Mouse (Mus musculus): ENCODE data around the gene Eya2.

Gene Eya2

DNA sequence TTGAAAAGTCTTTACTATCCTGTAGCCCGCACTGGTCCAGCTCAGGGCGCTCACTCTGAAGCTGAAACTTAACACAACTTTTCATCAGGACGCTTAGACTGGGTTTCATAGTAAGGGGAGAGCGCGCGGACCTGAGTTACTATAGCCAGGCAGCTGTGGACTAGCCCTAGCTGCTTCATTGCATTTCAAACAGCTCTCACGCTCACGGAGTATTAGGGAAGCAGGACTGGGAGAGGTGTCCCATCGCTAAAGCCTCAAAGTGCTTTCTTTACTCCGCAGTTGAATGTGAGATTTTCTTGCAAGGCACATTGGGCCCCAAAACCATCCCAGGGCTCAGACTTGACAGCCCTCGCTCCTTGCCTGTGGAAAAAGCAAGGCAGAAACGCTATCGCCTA, 841 bp downstream of the Eya2 start:
- no peak for DNase-seq (ENCODE audit: low read depth)

DNA sequence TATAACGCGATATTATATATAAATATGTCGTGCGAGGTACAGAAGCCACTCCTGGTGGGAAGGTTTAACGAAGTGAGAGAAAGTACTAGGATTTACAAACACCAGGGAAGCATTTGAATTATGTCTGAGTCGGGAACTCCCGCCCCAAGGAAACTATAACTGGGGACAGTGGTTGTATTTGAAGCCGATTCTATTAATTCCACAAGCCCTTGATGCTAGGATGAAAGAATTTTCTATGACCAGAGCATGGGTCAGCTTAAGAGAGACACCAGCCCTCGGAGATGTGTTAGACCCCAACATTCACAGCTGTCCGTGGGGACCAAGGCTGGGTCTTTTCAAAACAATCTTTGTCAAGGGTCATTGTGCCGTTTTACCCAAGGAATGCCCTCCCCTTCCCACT, 1.3 kb downstream of the Eya2 start:
- DNase-seq (ENCODE audit: low read depth), result no peak

DNA sequence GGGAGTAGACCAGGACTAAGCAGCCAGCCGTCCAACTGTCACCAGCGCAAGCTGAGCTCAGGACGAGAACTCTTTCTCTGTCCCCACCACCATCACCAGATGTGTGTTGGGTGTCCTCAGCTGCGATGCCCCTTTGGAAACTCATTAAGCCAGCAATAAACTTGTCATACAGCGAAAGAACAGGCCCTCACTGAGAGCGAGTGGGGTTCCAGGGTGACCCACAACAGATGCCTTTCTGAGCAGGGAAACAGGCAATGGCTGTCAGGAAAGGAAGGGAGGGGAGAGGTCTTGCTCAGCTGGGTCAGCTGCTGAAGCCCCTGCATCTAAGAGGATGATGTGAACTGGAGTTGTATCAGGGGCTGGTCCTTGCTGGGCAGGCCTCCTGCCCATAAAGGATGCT, 2.7 kb downstream of the Eya2 start:
- no peak for DNase-seq (ENCODE audit: low read depth)

DNA sequence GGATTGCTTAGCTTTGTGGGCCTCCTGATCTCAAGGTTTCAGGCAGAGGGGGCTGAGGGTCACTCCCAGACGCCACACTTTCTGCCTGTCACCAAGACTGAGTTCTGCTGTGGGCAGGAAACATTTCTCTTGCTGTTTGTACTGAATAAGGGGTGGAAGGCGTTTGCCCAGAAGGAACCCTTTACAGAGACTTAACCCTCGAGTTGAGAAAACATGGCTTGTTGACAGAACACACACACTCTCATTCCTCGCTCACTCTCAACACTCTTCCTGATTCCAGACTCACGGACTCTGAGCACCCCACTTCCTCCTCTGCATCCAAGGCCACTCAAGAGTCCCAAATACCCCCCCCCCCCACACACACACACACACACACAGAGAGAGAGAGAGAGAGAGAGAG, 3.3 kb downstream of the Eya2 start:
- no peak for DNase-seq (ENCODE audit: low read depth)

DNA sequence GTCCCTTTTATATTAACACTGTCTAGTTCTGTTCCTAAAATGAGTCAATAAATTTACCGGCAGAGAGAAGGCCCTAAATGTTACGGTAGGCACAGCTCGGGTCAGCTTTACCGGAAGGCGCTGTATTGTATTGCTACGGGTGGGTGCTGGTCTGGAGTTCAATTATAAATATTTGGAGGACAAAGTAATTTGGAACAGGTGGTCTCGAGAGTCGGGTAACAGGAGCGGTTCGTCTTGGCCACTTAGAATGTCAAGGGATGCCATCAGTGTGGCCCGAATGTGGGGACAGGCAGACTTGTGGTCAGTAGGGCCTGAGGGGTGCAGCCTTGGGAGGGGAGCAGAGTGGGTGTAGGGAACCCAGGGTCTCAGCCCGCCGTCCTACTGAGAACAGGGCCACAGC, 4.7 kb downstream of the Eya2 start:
- no peak for DNase-seq (ENCODE audit: low read depth)

DNA sequence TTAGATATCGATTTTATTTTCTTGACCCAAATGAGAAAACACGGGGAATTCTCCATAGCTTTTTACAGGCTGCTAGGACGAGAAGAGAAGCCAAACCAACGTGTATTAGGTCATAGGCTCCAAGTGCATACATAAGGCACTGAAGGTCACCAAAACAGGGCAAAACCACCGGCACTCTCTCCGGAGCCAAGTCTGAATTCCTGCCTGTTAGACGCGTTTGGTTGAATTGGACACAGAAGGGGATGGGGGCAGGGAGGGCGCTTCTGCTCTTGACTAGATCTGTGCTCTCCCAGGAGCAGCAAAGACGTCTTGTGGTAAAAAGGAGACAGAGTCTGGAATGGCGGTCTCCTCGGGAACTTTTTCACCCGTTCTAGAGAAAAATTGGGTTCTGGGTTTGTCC, 6.1 kb downstream of the Eya2 start:
- DNase-seq (ENCODE audit: low read depth), result no peak

DNA sequence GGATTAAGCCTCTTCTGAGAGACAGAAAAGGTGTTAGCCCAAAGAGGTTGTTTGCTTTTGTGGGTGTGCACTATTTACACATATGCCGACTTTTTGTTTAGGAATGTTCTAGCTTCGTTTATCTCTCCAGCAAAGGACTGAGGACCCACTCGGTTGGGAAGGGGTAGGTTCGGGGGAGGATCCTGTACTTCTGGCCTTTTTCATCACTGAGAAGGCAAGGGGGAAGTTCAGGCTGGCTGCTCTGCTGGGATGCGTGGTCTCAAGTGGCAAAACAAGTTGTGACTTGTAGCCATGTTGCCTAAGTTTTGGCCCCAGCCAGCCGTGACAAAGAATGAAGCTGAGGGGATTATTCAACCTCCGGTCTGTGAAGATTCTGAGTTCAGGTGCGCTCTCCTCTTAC, 6.8 kb downstream of the Eya2 start:
- DNase-seq (ENCODE audit: low read depth), result no peak

DNA sequence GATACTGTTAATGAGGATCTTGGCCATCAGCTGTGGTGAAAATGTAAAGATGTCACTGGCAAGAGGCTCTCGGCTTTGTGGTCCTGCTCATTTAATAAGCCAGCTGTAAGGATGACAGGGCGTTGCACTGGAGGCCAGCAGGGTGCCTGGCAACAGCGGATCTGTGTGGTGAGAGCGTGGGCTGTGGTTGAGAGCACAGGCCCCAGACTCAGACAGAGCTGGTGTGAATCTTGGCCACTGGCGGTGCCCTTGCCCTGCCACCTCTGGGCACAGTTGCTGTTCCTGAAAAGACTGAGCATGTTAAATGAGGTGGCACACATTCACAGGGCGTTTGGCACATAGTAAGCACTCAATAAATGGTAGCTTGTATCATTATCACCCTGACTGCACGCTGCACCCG, 8.9 kb downstream of the Eya2 start:
- no peak for DNase-seq (ENCODE audit: low read depth)

DNA sequence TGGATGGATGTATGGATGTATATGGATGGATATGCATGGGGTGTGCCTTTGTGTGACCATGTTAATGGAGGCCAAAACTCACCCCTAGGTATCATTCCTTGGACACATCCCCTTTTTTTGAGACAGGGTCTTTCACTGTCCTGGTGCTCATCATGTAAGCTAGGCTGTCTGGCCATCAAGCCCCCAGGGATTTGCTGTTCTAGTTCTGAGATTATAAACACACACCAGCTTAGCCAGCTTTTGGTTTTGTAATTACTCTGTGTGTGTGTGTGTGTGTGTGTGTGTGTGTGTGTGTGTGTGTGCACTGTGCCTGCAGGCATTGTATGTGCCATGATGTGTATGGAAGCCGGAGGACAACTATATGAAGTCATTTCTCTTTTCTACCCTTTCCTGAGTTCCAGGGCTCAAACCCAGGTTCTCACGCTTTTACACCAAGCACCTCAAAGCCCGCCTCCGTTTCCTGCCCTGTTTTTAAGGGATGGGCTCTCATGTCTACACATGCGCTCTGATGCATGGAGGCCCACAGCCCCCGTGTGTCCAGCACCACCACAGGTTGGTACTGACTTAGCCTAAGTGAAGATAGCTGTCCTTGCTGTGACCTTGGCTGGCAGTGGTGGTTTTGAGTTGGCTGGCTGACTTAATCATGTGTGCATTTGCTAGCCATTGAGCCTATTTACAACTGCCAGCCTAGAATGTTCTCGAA, 16.9 kb downstream of the Eya2 start:
- DNase-seq (ENCODE audit: low read depth), result no peak

DNA sequence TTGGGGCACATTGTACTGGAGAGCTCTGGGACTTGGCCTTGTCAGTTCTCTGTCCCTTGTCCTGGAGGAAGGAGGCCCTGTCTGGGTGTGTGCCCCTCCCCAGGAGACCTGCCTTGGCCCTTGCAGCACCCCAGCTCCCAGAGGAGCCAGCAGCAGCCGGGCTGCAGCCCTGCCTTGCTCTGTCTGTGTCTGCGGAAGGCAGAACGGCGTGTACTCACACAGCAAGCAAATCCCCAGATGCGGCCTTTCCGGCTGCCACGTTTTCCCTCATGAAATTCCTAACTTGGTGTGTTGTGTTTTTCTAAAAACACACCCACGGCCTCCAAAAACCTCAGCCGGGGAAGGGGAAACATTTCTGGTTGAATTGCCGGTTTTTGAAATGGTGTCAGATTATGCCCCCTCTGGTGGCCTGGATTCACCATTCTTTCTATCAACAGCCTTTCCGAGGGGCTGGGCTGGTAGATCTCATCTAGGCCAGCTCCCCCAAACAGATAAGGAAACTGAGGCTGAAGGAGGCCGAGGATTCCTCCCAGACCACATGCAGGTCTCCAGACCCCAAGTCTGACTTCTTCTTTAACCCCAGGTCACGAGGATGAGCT, 19.0 kb downstream of the Eya2 start:
- no peak for DNase-seq (ENCODE audit: low read depth)

DNA sequence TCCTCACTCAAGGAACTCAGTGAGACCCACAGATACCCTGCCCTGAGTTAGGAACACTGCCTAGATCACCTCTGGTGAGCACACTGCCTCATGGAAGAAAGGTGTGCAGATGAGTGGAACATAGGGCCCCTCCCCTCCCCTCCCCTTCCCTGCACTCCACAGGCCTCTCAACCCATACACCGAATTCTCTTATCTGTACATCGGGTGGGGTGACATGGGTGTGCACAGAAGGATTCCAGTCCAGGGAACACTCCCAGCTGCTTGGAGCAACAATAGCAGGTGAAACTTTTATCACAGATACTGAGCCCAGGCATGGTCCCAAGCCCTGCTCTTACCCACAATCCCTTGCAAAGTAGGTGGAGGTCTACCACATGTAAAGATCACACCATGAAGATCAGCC, 26.7 kb downstream of the Eya2 start:
- DNase-seq (ENCODE audit: low read depth), result no peak

DNA sequence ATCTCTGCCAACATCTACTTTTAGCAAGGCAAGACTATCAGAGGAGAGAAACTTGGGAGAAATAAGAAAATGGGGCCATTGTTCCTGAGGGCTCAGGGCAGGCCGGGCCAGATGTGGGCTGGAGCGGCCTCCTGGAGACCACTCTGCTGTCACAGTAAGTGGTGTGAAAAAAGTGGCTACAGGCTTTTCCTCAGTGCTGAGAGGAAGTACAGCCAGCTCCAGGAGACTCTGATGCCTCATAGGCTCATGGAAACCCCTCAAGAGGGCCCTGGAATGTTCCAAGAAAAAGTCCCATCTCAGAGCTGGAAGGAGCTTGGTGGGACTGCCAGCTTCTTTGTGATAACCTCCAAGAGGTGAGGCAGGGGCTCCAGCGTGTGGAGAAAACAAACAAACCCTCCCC, 27.8 kb downstream of the Eya2 start:
- no peak for DNase-seq (ENCODE audit: low read depth)

DNA sequence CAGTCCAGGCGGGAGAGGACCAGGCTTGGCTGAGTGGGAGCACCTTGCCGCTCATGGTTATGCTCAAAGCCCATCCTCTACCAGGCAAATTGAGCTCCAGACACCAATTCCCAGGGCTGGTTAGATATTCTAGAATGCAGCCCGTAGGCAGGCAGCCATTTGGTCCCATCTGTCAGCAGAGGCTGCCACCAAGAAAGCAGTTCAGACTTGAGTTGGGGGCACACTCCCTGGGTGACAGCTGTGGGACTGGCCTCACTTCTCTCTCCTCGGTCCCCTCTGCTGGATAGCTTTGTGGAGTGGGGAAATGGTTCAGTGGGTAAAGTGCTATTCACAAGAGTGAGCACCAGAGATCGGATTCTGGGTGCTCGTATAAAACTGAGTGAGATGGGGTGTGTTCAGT, 32.0 kb downstream of the Eya2 start:
- DNase-seq (ENCODE audit: low read depth), result no peak

DNA sequence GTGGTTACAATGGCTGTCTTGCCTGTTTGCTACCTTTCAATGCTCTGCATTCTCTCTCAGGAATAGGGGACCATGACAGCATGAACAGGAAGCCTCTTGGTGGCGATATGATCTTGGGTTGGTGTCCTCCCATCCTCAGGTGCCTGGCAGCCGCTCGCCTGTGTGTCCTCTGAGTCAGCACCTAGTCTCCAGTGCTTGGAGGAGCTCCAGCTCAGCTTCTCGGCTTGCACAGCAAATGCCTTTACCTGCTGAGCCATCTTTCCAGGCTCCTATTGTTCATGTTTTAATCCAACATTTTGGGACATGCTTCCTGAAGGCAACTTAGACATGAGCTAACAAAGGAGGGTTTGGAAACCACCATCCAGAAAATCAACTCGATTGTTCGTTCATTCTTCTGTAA, 33.1 kb downstream of the Eya2 start:
- peak; percentile 26 for DNase-seq (ENCODE audit: low read depth)

DNA sequence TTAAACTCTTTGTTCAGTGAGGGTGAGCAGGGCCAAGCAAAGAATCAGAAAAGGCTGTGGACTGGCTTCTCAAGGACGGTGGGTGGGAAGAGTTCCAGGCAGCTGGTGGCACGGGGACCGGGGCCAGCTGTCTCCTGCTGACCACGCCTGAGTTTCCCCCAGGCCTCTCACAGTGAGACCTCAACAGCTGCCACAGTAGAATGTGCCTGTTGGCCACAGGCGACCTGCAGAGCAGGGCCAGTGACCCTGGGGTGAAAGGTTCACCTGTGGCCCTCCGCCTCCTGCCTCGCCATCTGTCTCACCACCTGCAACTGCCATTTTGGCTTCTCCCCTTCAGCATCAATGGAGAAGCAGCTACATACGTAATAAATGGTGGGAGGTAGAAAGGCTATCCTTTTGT, 35.1 kb downstream of the Eya2 start:
- DNase-seq (ENCODE audit: low read depth), result no peak

DNA sequence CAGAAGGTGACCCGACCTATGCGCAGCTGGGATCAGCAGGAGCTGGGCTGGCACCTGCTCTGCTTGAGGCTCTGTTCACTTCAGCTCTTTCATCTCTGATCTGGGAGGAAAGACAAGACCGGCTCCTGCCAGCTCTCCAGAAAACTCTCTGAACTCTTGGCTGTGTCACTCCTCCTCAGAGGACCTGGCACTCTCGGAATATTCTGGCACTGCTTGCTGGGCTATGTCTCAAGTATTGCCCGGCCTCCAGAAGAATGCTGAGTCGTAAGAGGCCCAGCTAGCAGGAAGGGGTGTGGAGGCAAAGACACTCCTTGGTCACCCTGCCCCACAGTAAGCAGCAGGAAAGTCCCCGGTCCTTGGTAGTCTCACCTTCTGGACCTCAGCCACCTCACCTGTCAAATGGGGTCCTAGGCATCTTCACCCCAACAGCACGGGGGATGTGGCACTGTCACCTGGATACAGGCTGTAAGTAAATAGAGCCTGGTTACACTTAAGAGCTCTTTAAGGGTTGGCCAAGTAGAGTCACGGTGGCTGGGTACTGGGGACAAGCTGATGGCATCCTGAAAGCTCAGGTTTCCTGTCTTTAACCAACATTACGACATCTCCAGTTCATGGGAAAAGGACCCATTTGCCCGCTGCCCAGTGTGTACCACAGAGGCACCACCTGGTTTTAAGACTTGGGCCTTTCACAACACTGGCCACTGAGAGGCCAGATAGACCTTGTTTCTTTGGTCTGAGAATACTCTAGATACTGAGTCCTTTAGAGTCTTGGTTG, 38.4 kb downstream of the Eya2 start:
- DNase-seq (ENCODE audit: low read depth), result no peak

DNA sequence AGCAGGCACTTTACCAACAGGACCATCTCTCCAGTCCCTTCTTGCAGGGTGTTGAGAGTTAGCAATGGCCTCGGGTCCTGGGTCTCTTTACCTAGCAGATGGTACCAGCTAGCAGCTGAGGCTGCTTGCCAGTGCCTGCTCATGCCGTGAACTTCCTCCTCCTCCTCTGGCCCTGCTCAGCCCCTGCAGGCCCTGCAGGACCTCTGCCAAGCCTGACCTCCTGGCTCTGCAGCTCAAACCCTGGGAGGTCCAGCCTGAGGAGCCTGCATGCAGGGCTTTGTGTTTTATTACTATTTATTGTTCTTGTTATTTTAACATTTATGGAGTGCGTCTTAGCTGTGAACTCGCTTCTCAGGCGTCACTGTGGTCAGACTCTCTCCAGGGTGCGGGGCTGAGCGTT, 39.6 kb downstream of the Eya2 start:
- no peak for DNase-seq (ENCODE audit: low read depth)

DNA sequence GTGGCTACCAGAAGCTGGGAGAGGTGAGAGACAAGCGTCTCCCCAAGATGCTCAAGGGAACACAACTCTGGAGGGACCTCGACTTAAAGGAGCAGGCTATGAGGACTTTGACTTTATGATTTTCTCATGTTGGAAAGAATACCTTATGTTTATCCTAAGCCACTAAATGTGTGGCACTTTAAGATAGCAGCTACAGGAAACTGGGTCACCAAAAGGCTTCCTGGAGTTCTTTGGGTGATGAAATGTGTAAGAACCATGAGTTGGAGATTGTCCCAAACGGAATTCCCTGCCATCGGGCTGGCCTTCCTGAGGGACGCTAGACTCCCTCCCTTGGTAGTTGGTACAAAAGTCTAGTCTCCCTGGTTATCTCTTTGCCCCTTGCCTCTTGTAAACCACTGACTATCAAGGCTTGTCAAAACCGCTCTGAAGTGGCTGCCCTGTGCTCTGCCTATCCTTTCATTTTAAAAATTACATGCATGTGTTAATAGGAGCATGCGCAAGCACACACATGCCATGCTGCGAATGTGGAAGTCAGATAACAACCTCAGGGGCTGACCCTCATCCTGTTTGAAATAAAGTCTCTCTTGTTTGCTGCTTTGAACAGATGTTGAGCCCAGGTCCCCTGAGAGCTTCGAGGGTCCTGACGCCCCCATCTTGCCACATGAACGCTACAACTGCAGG, 44.4 kb downstream of the Eya2 start:
- no peak for DNase-seq (ENCODE audit: low read depth)

DNA sequence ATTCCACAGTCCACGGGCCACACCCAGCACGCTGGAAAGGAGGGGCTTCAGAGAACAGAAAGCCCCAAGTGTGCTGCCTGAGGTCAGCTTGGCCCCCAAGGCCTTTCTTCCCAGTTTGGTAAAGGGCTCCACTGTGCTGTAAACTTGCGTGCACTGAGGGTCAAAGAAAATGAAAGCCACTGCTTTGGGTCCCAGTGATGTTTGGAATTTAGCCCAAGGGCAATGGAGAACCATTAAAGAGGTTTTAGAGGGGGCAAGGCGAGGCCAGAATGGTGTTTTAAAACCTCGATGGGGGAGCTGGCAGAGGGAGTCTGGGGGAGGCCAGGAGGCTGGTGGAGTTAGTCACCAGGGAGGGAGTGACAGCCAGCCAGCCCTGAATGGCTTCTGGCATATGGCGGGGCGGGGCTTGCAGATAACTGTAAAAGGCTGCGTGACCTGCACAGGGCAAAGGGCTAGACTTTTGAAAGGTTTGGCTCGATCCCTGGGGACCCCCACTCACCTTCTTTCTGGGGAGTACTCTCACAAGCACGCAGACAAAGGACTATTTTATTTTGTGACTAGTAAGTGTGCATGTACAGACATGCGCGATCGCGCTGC, 47.2 kb downstream of the Eya2 start:
- DNase-seq (ENCODE audit: low read depth), result no peak

DNA sequence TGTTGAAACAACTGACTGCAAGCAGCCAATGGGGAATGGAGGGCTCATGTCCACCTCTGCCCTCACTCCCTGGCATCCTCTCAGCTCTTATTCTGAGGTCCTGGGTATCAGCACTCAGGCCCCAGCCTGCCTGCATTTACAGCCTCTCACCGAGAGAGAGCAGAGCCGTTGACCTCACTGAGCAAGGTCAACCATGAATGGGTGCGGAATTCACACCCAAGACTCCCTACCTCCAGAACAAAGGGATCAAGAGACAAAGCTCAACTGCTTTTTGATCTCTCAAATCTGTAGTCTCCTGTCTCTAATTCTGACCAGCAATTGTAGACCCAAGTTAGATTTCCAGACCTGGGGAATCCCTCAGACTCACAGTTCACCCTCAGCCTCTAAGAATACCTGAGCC, 48.8 kb downstream of the Eya2 start:
- DNase-seq (ENCODE audit: low read depth), result no peak

DNA sequence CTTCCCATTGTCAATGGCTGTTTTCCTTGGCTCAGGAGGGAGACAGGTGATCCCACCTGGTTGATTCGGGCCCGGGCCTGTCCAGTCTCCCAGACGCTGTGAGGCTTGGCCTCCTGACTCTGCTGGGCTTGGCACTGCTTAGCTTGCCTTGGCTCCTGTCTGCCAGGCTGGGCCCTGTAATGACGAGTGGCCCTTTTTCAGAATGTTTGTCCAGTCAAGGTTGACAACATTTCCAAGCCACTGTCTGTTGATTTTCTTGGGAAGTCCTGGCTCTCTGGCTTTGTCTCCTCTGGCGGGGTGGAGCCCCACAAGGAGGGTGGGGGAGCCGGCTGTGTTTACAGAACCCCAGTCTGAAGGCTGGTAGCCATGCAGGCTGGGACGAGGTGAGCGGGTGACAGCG, 49.2 kb downstream of the Eya2 start:
- no peak for DNase-seq (ENCODE audit: low read depth)

DNA sequence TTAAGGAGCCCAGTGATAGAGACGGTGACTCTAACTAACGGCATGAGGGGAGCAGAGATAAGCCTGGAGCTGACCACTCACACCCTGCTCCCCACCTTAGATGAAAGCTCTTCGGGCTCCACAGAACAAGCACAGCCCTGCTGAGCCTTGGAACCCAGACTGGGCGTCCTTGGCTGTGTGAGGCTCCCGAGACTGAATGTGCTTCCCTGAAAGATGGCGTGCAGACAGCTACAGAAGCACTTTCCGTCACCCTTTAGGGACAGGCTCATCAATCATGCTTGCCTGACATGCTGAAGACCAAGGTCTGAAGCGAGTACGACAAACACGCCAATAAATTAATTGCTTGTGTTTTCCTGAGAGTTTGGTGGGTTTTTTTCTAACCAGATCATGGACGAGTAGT, 56.2 kb downstream of the Eya2 start:
- no peak for DNase-seq (ENCODE audit: low read depth)

DNA sequence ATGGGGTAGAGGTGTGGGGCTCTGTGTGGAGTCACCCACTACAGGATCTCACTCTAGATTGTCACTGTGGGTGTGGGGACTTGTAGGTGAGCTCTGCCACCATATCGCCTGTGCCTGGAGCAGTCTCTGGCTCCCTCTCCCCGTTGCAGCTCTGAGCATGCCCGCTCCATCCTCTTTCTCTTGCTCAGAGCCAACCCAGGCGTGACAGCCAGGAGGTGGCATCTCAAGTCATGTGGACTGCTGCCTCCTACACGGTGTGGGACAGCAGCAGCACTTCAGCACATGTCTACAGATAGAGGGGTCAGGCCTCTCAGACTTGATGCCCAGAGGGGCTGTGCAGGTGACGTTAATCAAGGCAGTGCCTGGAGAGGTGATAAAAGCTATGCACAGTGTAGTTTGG, 57.4 kb downstream of the Eya2 start:
- no peak for DNase-seq (ENCODE audit: low read depth)
